Mouse (Mus musculus): ENCODE measurements around the gene Olfr1352. TPM values are rescaled to one million over a fixed set of nuclear protein-coding genes. Genes with fewer than 3 reads are reported as not detected.

Gene Olfr1352
- polyA plus RNA-seq (2021; fragmentation: Nextera tagmentation): 0.03 TPM in 1 of 2 replicates, not detected in the other
- long read RNA-seq, experiment 1: 0 reads
- long read RNA-seq, experiment 2: 0 reads

DNA sequence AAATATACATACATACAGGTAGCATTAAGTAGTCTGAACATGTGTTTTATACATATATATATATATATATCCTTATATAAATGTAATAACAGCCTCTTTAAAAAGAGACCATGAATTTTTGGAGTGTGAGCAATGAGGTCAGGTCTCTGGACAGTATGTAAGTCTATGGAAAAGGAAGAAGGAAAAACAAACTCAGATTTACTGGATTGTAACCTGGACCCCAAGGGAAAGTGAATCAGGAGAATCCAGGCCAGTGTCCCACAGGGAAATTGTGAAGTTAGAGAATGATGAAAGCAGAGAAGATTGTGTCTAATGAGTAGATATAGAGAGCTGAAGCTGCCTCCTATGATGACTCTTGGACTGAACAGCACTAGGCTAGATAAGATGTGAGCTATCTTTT lies at the start of gene Olfr1352:
TSS of gene Olfr1352 (plus strand) at position 301 of the 400 bp plus-strand sequence.

GRCm38 (mm10) chr10:78950336-78950735 lies 30.5 kb upstream of the Olfr1352 start, which contains the start of gene Olfr8:
Olfr8 (plus strand) TSS chr10:78950636.

DNA sequence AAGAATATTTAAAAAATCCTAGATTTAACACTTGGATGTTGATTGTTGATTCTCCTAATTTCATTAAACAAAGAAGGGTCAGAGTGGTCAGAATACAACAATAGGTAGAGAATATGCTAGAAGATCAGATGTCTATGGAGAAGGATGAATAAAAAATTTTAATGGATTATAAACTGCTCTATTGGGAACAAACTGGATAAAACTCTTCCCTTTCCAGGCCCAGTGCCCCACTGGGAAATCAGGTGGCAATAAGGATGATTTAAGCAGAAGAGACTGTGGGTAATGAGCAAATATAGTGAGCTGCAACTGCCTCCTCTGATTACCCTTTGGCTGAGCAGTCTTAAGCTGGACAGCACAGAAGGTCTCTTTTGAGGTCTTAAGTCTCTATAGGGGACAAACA lies 17.8 kb upstream of the Olfr1352 start, which contains the start of gene Olfr1353:
TSS of gene Olfr1353 (plus strand) at position 301 of the 400 bp plus-strand sequence.

GRCm38 (mm10) chr10:79012172-79012571 lies 31.3 kb downstream of the Olfr1352 start, which contains the start of gene Olfr1351:
Olfr1351 (plus strand) TSS chr10:79012472.

GRCm38 (mm10) chr10:79028441-79028840 lies 47.6 kb downstream of the Olfr1352 start, which contains the start of gene Olfr57:
Olfr57 (plus strand) TSS chr10:79028741.

Other genes starting within 250 kb of the Olfr1352 start
- 0.11 and 0.13 TPM in 2 replicates for gene Ccdc105, start 228.0 kb upstream of the Olfr1352 start, polyA plus RNA-seq (2021; fragmentation: Nextera tagmentation)
- gene Slc1a6, start 200.6 kb upstream of the Olfr1352 start, polyA plus RNA-seq (2021; fragmentation: Nextera tagmentation): 2.0 and 3.3 TPM in 2 replicates
- gene Olfr1356, start 128.9 kb upstream of the Olfr1352 start, polyA plus RNA-seq (2021; fragmentation: Nextera tagmentation): not detected in 2 replicates
- not detected in 2 replicates for gene Olfr1355, start 105.5 kb upstream of the Olfr1352 start, polyA plus RNA-seq (2021; fragmentation: Nextera tagmentation)
- gene Olfr1354, start 67.9 kb upstream of the Olfr1352 start, polyA plus RNA-seq (2021; fragmentation: Nextera tagmentation): not detected in 2 replicates
- not detected in 2 replicates for gene Olfr8, start 30.4 kb upstream of the Olfr1352 start, polyA plus RNA-seq (2021; fragmentation: Nextera tagmentation)
- gene Olfr1353, start 17.7 kb upstream of the Olfr1352 start, polyA plus RNA-seq (2021; fragmentation: Nextera tagmentation): not detected in 2 replicates
- gene Olfr1351, start 31.4 kb downstream of the Olfr1352 start, polyA plus RNA-seq (2021; fragmentation: Nextera tagmentation): not detected in 2 replicates
- not detected in 2 replicates for gene Olfr57, start 47.7 kb downstream of the Olfr1352 start, polyA plus RNA-seq (2021; fragmentation: Nextera tagmentation)
- gene 2610008E11Rik, start 116.5 kb downstream of the Olfr1352 start, polyA plus RNA-seq (2021; fragmentation: Nextera tagmentation): 6.2 and 6.7 TPM in 2 replicates
- gene Vmn2r80, start 167.7 kb downstream of the Olfr1352 start, polyA plus RNA-seq (2021; fragmentation: Nextera tagmentation): not detected in 2 replicates

Measured in left cerebral cortex, adult 6 months (tissue).